Mouse (Mus musculus) CD4-positive helper T cell, adult 2 months (primary cell): Measurements from ENCODE around the gene Fam173b.

Experiments
- DNase-seq: peaks from one replicate; pipeline ENCODE4 v3.0.0-alpha.2; 2012; ENCODE audit warnings: low read depth, missing footprints, low spot score

Gene Fam173b

DNA sequence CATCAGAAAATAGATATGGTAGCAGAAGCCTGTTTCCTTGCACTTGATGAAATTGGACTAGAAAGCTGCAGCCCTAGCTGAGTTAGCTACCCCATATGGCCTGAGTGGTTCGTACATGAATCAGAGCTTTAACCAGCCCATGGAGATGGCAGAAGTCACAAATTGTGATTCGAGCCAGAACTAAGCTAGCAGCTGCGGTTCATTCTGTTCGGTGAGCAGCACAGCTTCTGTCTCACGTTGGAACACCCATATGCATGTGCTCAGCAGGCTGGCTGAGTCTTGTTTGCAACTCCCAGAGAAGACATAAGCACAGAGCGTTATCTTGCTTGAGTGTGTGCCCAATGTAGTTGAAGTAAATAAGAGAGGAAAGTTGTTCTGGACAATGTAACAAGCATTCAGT lies 32.9 kb downstream of the Fam173b start:
- no peak for DNase-seq

GRCm38 (mm10) chr15:31636091-31636595 lies 34.5 kb downstream of the Fam173b start:
- DNase-seq: no peak

- no peak for DNase-seq
Observed at GRCm38 (mm10) chr15:31647225-31647624, 45.6 kb downstream of the Fam173b start.

- peak; percentile 7 for DNase-seq
Observed at GRCm38 (mm10) chr15:31647851-31648569, 46.4 kb downstream of the Fam173b start.

DNA sequence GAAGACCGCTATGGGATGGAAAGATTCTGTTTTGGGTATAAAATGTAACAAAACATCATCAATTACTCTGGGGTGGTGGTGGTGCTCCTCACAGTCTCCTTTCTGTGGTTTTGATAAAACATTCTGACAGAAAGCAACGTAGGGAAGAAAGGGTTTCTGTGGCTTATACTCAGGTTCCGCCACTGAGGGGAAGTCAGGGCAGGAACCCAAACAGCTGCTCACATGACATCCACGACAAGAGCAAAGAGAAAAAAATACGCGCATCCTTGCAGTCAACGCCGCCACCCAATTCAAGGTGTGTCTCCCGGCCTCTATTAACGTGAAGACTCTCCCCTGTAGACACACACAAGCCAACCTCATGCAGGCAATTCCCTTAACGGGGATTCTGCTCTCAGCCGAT lies 48.0 kb downstream of the Fam173b start:
- peak; percentile 70 for DNase-seq

DNA sequence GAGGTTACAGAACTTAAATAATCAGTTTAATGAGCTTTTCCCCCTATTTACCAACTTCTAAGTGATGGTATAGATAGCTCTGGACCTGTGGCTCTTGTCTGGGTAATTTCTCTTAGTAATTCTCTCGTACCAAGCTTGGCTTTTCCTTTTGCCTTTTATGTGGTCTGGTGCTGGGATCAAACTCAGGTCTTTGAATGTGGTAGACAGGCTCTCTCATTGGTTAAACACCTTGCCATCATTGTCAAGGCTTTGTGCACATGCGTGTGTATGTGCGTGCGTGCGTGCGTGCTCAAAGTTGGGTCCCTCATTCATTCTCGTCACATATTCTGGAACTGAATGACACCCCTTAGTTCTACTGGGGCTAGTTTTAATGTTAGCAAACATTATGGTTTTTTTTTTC lies 49.2 kb downstream of the Fam173b start:
- DNase-seq: peak; percentile 51

DNA sequence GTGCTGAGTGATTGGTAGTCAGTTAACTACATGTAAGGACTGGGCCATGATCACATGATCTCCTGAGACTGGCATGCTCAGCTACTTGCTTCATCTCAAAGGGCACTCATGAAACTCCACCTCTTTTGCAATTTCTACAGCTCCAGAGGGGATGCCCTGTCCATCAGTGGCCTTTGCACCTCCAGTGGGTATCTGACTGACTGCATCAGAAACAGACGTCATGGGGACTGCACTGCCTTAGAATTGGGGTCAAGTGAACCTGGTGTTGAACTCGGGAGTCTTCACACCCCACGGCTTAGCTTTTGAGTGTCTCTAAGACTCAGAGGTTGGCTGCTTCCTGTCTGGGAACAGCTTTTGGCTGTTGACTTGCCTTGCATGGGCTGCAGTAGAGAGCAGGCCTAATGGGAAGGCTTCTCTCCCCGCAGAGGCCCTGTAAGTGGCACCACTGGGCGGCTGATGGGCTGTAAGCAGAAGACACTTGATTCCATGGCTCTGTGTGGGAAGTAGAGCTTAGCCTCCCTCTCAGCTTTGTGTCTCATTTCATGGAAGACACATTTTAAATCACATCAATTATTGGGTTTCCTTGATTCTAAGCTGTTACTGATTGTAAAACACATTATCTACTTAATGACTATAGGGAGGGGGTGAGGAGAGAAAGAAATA lies 58.6 kb downstream of the Fam173b start:
- no peak for DNase-seq

DNA sequence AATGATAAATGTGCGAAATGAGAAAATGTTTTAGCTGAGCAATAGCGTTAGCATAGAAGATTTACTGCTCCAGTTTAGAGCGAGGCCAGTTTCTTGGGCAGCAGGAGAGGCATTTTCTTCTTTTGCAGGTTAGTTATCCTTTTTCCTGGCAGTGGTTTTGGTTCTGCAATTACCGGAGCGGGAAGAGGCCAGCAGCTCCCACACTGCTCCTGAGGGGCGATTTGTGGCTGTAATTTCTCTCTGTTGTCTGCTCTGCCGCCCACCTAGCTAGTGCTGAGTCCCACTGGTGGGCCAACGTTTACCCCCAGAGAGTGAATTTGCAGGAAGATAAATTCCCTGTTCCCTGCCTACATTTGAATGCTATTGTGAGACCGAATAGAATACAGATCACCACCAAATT lies 59.2 kb downstream of the Fam173b start:
- DNase-seq: no peak

- DNase-seq: no peak
Observed at GRCm38 (mm10) chr15:31661802-31662201, 60.1 kb downstream of the Fam173b start.

- DNase-seq: no peak
Observed at GRCm38 (mm10) chr15:31663074-31663473, 61.4 kb downstream of the Fam173b start.
